Mouse (Mus musculus): ENCODE results near the gene Zfp282.

Zfp282 gene

DNA sequence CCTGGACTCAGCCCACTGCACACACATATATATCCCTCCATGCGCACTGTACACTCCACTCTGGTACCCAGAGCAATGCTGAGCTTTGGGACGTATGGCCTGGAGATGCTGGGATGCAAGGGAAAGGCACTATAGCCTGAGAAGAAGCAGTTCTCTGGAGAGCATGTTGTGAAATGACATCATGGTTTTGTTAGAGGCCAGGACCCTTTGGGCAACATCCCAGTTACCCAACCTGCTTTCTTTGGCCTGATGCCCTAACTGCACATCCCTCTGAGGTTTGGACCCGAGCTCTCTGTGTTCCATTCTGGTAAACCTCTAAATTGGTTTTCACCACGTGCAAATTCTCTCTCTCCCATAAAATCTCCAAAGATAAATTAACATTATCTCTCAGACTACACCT is 26.6 kb downstream of the Zfp282 start:
- DNase-seq (ENCODE audit: low spot score): no peak

GRCm38 (mm10) chr6:47904361-47904760 is 27.4 kb downstream of the Zfp282 start:
- no peak for DNase-seq (ENCODE audit: low spot score)

GRCm38 (mm10) chr6:47904917-47905695 is 28.1 kb downstream of the Zfp282 start:
- no peak for DNase-seq (ENCODE audit: low spot score)

DNA sequence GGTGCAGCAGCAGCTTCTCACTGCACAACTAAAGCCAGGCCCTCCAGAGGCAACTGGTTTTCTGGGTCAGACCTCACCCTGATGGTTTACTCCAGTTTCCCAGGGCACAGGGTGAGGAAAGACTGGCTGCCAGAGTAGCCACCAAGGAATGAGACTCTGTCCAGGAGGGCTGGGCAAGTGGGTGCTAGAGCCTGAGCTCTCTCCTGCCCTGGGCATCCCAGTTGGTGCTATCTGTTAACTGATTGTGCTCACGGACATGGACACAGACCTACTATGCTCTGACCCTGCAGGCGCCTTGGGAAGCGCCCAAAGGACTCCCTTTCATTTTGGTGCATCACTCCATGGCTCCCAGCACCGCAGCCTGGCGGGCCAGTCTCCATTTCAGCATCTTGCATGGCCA is 29.3 kb downstream of the Zfp282 start:
- DNase-seq (ENCODE audit: low spot score): no peak

DNA sequence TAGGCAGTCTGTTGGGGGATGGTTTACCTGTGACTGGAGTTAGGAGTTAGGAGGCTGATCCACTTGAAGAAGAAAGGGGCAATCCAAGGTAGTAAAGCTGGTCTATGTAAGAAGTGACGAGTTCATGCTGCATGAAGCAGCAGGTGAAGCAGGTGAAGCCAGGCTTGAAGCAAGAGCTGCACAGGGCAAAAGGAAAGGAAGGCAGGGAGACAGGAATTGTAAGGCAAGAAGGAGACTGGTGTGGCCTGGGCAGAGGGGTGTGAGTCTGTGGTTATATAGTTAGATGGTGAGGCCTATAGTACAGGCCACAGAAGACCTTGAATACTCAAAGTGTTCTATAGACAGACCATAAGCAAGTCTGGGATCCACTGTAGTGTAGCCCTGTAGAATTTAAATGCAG is 32.0 kb downstream of the Zfp282 start:
- DNase-seq (ENCODE audit: low spot score): no peak

GRCm38 (mm10) chr6:47911650-47912049 is 34.6 kb downstream of the Zfp282 start:
- no peak for DNase-seq (ENCODE audit: low spot score)

DNA sequence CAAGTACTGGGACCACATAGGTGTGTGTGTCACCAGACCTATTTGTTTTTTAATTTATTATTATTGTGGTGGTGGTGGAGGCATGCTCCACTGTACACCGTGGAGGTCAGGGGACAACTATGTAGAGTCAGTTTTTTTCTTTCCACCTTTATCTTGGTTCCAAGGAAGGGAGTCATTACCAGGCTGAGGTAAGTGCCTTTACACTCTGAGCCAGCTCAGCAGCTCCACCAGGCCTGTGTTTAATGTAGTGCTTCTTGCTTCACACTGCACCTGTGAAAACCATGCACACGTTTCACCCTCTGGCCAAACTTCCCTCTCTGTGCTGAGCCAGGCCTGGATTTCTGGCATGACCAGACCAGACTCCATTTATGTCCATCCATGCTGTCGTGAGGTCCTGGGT is 36.0 kb downstream of the Zfp282 start:
- peak; percentile 26 for DNase-seq (ENCODE audit: low spot score)

DNA sequence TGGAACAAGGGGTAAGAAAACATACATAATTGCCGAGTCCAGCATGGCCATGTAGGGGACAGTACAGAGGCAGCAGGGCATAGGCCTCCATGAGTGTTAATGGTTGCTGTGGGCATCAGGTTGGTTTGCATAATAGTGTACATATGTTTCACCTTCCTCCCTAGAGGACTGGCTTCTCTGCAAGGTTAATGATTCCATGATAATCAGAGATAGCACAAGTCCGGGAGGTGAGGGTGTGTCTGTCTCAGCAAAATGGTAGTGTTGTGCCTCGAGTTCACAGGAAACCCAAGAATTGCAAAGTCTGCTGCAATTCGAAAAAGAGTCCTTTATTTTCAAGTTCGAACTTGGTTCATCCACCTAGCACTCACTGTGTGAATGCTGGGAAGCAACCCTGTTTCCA is 40.0 kb downstream of the Zfp282 start:
- no peak for DNase-seq (ENCODE audit: low spot score)

GRCm38 (mm10) chr6:47918768-47919274 is 41.8 kb downstream of the Zfp282 start:
- no peak for DNase-seq (ENCODE audit: low spot score)

DNA sequence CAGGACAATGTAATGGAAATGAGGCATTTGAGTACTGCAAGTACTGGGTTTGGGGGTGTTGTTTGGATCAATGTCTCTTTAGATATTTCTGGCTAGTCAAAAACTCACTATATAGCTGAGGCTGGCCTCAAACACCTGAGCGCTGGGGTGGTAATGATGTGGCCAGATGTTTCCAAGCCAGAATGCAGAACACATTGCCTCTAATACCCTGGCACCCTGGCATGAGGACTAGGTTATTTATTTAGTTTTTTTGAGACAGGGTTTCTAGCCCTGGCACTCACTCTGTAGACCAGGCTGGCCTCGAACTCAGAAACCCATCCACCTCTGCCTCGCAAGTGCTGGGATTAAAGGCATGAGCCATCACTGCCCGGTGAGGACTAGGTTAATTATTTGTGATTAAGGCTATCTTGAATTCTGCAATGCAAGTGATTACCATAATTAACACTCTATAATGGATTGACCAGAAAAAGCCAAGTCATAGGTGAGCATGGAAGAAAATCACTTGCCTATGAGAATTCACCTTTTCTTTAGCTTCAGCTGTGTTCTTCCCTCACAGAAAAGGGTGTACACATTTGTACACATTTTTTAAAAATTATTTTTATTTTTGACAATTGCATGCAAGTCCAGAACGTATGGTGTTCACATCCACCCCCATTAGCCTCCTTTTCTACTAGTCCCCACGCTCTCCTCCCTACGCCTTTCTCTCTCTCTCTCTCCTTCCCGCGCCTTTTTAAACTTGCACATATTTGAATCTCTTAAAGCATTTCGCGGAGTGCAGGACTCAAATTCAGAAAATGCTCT is 42.8 kb downstream of the Zfp282 start:
- no peak for DNase-seq (ENCODE audit: low spot score)

GRCm38 (mm10) chr6:47920447-47921340 is 43.7 kb downstream of the Zfp282 start, which contains the start of gene Zfp212:
Gene Zfp212 (plus strand): TSS chr6:47920476.
- DNase-seq (ENCODE audit: low spot score): peak; percentile 89

- no peak for DNase-seq (ENCODE audit: low spot score)
These were observed 65.5 kb downstream of the Zfp282 start for GRCm38 (mm10) chr6:47942461-47942860.

GRCm38 (mm10) chr6:47943021-47943691 is 66.2 kb downstream of the Zfp282 start:
- DNase-seq (ENCODE audit: low spot score): peak; percentile 83

GRCm38 (mm10) chr6:47943721-47944120 is 66.7 kb downstream of the Zfp282 start:
- no peak for DNase-seq (ENCODE audit: low spot score)

DNA sequence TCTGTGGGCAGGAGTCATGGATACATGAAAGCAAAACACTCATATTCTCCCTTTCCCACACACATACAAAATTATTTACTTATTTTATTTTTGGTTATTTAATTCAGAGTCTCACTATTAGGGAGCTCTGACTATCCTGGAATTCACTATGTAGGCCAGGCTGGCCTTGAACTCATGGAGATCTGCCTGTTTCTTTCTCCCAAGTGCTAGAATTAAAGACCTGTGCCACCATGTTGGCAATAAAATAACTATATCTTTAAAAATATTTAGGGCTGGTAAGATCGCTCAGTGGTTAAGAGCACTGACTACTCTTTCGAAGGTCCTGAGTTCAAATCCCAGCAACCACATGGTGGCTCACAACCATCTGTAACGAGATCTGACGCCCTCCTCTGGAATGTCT is 70.4 kb downstream of the Zfp282 start:
- no peak for DNase-seq (ENCODE audit: low spot score)

DNA sequence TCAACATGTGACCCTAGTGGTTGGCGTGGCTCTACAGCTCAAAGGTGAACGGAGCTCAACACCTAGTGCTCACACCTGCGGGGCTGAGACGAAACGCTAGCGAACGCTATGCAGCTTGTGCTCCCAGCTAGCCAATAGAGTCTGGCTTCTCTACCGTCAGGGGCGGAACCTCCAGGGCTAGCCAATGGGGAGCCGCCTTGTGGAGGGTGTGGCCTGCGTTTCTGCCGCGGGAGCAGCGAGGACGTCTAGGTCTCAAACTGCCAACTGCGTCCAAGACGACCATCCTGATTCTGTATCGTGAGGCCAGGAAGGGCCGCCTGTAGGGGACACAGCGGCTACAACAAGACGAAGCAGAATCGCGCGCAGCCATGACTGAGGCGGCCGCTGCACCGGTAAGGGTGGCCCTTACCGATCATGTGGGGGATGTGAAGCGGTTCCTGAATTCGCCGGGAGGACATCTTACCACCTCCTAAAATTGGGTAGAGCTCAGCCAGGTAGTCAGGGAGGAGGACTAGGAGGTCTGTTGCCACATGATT is 76.3 kb downstream of the Zfp282 start, which contains the start of gene Zfp956:
Gene Zfp956 (plus strand): TSS at position 200 of the 536 bp plus-strand sequence.
- peak; percentile 94 for DNase-seq (ENCODE audit: low spot score)

DNA sequence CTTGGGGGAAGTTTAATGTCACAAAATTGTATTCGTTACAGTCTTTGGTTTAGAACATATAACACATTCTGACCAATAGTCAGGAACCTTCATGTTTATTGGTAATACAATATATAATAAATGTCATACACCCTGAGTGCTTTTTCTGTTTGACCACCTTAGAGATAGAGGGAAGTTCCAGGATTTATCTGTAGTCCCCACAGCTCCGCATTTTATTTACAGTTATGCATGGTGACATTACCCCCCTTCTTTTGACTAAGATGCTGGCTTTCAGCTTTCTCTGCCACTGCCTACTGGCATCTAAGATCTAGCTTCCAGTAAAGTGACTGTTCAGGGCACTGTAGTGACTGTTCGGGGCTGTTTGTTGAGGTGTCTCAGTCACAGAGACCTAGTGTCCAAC is 77.4 kb downstream of the Zfp282 start:
- no peak for DNase-seq (ENCODE audit: low spot score)

- no peak for DNase-seq (ENCODE audit: low spot score)
These were observed 80.8 kb downstream of the Zfp282 start for GRCm38 (mm10) chr6:47957816-47958215.
